Mouse (Mus musculus): ENCODE measurements around the gene Hexb. TPM values are rescaled to one million over a fixed set of nuclear protein-coding genes. Genes with fewer than 3 reads are reported as not detected.
A peak's percentile ranks its signal among the peaks of the same experiment; 100 is the strongest.

Gene Hexb
- total RNA-seq, 2 experiments from 2014 or later: 104 to 107 TPM

GRCm38 (mm10) chr13:97233092-97233491 lies 34.9 kb upstream of the Hexb start:
- DNase-seq (ENCODE audit: low spot score in 2 of 2): no peak
- intact Hi-C loops (cut with DNase I): loop anchor here (10.0 kb wide), 2 partner anchors 792 to 1012 kb away; no protein-coding TSS in a partner anchor

- no peak for DNase-seq (ENCODE audit: low spot score in 2 of 2)
- intact Hi-C loops (cut with DNase I): loop anchor here (10.0 kb wide), 2 partner anchors 795 to 1015 kb away; no protein-coding TSS in a partner anchor
These were observed 31.9 kb upstream of the Hexb start for GRCm38 (mm10) chr13:97230101-97230500.

- DNase-seq (ENCODE audit: low spot score in 2 of 2): no peak
- intact Hi-C loops (cut with DNase I): no loop called here
These were observed 29.6 kb upstream of the Hexb start for GRCm38 (mm10) chr13:97227795-97228194.

- no peak for DNase-seq (ENCODE audit: low spot score in 2 of 2)
- intact Hi-C loops (cut with DNase I): no loop called here
These were observed 27.0 kb upstream of the Hexb start for GRCm38 (mm10) chr13:97225130-97225529.

GRCm38 (mm10) chr13:97224341-97224982 lies 26.3 kb upstream of the Hexb start:
- no peak for DNase-seq (ENCODE audit: low spot score in 2 of 2)
- intact Hi-C loops (cut with DNase I): no loop called here

GRCm38 (mm10) chr13:97223856-97224255 lies 25.7 kb upstream of the Hexb start:
- intact Hi-C loops (cut with DNase I): no loop called here

GRCm38 (mm10) chr13:97220022-97220421 lies 21.9 kb upstream of the Hexb start:
- DNase-seq (ENCODE audit: low spot score in 2 of 2): no peak
- intact Hi-C loops (cut with DNase I): no loop called here

More at GRCm38 (mm10) chr13:97223856-97224255, 25.7 kb upstream of the Hexb start:
- no peak for DNase-seq (ENCODE audit: low spot score in 2 of 2)

GRCm38 (mm10) chr13:97216196-97216595 lies 18.0 kb upstream of the Hexb start:
- intact Hi-C loops (cut with DNase I): no loop called here

GRCm38 (mm10) chr13:97215563-97215962 lies 17.4 kb upstream of the Hexb start:
- intact Hi-C loops (cut with DNase I): no loop called here
- no peak for DNase-seq (ENCODE audit: low spot score in 2 of 2)

More at GRCm38 (mm10) chr13:97216196-97216595, 18.0 kb upstream of the Hexb start:
- DNase-seq (ENCODE audit: low spot score in 2 of 2): no peak

- intact Hi-C loops (cut with DNase I): no loop called here
- no peak for DNase-seq (ENCODE audit: low spot score in 2 of 2)
These were observed 16.6 kb upstream of the Hexb start for GRCm38 (mm10) chr13:97214583-97215268.

GRCm38 (mm10) chr13:97208500-97209010 lies 10.4 kb upstream of the Hexb start:
- intact Hi-C loops (cut with DNase I): no loop called here
- no peak for DNase-seq (ENCODE audit: low spot score in 2 of 2)

- no peak for DNase-seq (ENCODE audit: low spot score in 2 of 2)
- intact Hi-C loops (cut with DNase I): no loop called here
These were observed 9.9 kb upstream of the Hexb start for GRCm38 (mm10) chr13:97208112-97208478.

GRCm38 (mm10) chr13:97207472-97208111 lies 9.4 kb upstream of the Hexb start:
- intact Hi-C loops (cut with DNase I): no loop called here
- DNase-seq (ENCODE audit: low spot score in 2 of 2): no peak

GRCm38 (mm10) chr13:97206046-97206445 lies 7.9 kb upstream of the Hexb start:
- intact Hi-C loops (cut with DNase I): no loop called here
- no peak for DNase-seq (ENCODE audit: low spot score in 2 of 2)

- peak; percentile 88 for DNase-seq (ENCODE audit: low spot score in 2 of 2)
- intact Hi-C loops (cut with DNase I): no loop called here
These were observed 7.0 kb upstream of the Hexb start for GRCm38 (mm10) chr13:97205052-97205701.

GRCm38 (mm10) chr13:97201896-97202295 lies 3.7 kb upstream of the Hexb start:
- DNase-seq (ENCODE audit: low spot score in 2 of 2): no peak
- intact Hi-C loops (cut with DNase I): no loop called here

- no peak for DNase-seq (ENCODE audit: low spot score in 2 of 2)
These were observed 2.9 kb upstream of the Hexb start for GRCm38 (mm10) chr13:97201076-97201475.

GRCm38 (mm10) chr13:97199123-97199522 lies 966 bp upstream of the Hexb start:
- no peak for DNase-seq (ENCODE audit: low spot score in 2 of 2)
- intact Hi-C loops (cut with DNase I): no loop called here

More at GRCm38 (mm10) chr13:97201076-97201475, 2.9 kb upstream of the Hexb start:
- intact Hi-C loops (cut with DNase I): no loop called here

- intact Hi-C loops (cut with DNase I): no loop called here
- DNase-seq (ENCODE audit: low spot score in 2 of 2): no peak
These were observed 1.3 kb downstream of the Hexb start for GRCm38 (mm10) chr13:97196925-97197218.

Measured in left cerebral cortex, postnatal 14 days (tissue).